Comparison of ENCODE assay signal across 19 mouse cellular contexts in the genomic region with DNA sequence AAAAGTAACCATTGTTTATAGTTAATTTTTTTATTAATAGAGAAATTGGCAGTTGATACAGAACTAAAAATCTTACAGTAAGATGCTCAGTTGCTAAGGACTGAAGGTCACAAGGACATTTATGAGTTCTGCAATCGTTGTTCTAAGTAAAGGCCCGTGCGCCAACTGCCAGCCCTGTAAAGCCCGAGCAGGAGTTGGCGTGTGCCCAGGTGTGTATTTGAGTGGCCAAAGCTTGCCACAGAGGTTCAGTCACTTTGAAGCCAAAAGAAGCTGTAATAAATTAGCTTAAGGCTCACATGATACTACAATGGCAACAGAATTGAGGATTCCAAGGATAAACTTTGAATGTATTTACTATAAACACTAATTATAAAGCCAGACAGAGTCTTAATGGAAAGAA.
A peak's percentile ranks its signal among the peaks of the same experiment; 100 is the strongest.
DNase-seq lines count a peak whose midpoint lies in the region; TF ChIP-seq lines count a peak whose summit lies in the region.
"Had no signal": no experiment of that assay in that cellular context is flagged by ENCODE, and none has a peak within 500 bp of the region (broad histone marks: within the 10 kb centered on the region; RNA-seq: fewer than 3 reads in every experiment).

No protein-coding gene starts in this region.

- peak; percentile 40 for DNase-seq in adrenal gland, postnatal 14 days
- DNase-seq in adrenal gland, adult 18-20 months (ENCODE audit: low spot score in 2 of 2) = no peak
- DNase-seq in gastrocnemius, adult 2 months = peak; percentile 20
- DNase-seq in gastrocnemius, postnatal 36 days = no peak
- DNase-seq in left cerebral cortex, postnatal 4 days = peak; percentile 24
- no peak for DNase-seq in left cerebral cortex, adult 11 months (ENCODE audit: low spot score)
- DNase-seq in liver = no peak
- DNase-seq: adrenal gland, adult 8-10 months; cerebellum, adult 8-10 months; forebrain, postnatal 0 days; gastrocnemius, postnatal 25 days; heart, adult 18-20 months; kidney, adult 18-20 months had no signal

- H3K4me3 ChIP-seq in gastrocnemius, adult 2 months = no peak overlapping the region
- H3K4me3 ChIP-seq: embryonic facial prominence, embryonic 10.5 days; forebrain, embryonic 13.5 days; heart, embryonic 13.5 days; hindbrain, embryonic 10.5 days; intestine, embryonic 15.5 days had no signal

- intact Hi-C loops in gastrocnemius, adult 2 months (cut with DNase I) = no loop called here
- intact Hi-C loops in gastrocnemius, postnatal 36 days (cut with DNase I) = no loop called here
- intact Hi-C loops in left cerebral cortex, postnatal 4 days (cut with DNase I) = no loop called here

- no peak overlapping the region for H3K27ac ChIP-seq in gastrocnemius, adult 2 months
- H3K27ac ChIP-seq: embryonic facial prominence, embryonic 10.5 days; forebrain, embryonic 13.5 days; heart, embryonic 13.5 days; hindbrain, embryonic 10.5 days; hindbrain, embryonic 14.5 days; intestine, embryonic 15.5 days had no signal

- TF ChIP-seq CTCF in gastrocnemius, adult 2 months (IDR thresholded peaks at IDR 0.05) = no peak

Comparison
In these comparisons a context has a peak if more than half of its experiments do, and no peak if none do; other contexts are left out.
1. DNase-seq: peak in adrenal gland, postnatal 14 days (single experiment), gastrocnemius, adult 2 months (single experiment) and left cerebral cortex, postnatal 4 days (single experiment); none in adrenal gland, adult 18-20 months (0 of 2), gastrocnemius, postnatal 36 days (0 of 2), left cerebral cortex, adult 11 months (single experiment) and liver (single experiment).